Mouse (Mus musculus): ENCODE data around the gene Atp5h.

DNA sequence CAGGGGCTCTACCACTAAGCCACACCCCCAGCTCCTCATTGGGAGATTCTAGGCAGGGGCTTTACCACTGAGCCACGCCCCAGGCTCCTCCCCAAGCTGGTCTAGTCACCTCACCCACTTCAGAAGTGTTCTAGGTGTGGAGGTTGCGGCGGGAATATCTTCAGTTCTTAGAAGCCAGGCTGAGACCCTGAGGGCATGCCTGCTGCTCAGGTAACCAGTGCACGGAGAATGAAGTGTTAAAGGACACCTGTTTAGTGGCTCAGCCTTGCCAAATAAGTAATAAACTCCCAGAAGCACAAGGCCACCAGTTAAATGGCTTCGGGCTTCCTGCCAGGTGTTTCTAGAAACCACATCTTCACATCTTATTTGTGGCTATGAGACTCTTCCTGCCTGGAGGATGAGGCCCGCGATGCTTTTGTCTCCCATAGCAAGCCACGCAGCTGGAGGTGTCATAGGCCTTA, 32.0 kb upstream of the Atp5h start:
- TF ChIP-seq TAL1 (IDR thresholded peaks at IDR 0.05; ENCODE audit: low read length) (no peak), GATA1 (IDR thresholded peaks at IDR 0.05; ENCODE audit: low read length) (no peak)

All from erythroblast, embryonic 14.5 days (primary cell).